Mouse (Mus musculus) ZHBTc4 (cell line): ENCODE measurements around the gene Fbxw5.

Experiments
- DNase-seq: peaks from one replicate; pipeline ENCODE4 v3.0.0-alpha.2; 2011; ENCODE audit warnings: low read depth, low spot score

Gene Fbxw5

DNA sequence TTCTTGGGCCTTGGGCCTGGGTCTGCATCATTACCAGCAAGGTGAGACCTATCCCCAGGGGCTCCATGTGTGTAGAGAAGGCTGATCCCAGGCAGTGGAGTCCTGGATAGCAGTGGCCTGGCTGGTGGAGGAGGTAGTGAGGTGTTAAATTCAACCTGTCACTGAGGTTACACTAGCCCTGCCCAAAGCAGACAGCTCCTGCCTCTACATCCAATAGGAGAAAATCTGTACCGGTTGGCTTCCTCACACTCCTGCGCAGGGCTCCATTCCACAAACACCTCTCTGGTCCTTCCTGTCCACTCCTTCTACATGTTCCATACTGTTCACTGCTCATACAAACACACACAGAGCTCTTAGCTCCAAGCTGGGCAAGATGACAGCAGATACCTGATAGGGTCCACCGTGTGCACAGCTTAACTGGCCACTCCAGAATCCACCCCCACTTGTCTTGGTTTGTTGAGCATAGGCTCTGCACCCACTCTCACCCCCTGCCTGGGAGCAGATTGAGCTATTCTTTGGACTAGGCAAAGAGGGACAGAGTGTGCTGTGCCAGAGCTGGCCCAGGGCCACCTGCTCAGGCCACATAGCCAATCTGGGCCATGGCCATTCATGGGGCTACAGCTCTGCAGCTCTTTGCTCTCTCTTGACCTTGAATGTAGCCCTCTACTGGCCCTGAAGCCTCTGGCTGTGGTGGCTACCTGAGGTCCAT lies 22.4 kb upstream of the Fbxw5 start:
- no peak for DNase-seq

GRCm38 (mm10) chr2:25479551-25480311 lies 20.8 kb upstream of the Fbxw5 start:
- no peak for DNase-seq

DNA sequence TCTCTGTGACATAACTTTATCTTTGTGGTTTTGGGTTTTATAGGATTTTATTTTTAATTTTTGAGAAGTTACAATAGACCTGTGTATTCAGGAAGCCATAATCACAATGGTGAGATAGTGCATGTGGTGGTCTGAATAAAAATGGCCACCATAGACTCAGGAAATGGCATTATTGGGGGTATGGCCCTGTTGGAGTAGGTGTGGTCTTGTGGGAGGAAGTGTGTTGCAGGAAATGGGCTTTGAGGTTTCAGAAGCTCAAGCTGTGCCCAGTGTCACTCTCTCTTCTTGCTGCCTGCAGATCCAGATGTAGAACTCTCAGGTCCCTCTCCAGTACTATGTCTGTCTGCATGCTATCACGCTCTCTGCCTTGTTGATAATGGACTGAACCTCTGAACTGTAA lies 20.0 kb upstream of the Fbxw5 start:
- DNase-seq, result no peak

GRCm38 (mm10) chr2:25482969-25483368 lies 17.6 kb upstream of the Fbxw5 start:
- DNase-seq, result peak; percentile 75

- DNase-seq, result no peak
Measured at GRCm38 (mm10) chr2:25484901-25485647, 15.5 kb upstream of the Fbxw5 start.

DNA sequence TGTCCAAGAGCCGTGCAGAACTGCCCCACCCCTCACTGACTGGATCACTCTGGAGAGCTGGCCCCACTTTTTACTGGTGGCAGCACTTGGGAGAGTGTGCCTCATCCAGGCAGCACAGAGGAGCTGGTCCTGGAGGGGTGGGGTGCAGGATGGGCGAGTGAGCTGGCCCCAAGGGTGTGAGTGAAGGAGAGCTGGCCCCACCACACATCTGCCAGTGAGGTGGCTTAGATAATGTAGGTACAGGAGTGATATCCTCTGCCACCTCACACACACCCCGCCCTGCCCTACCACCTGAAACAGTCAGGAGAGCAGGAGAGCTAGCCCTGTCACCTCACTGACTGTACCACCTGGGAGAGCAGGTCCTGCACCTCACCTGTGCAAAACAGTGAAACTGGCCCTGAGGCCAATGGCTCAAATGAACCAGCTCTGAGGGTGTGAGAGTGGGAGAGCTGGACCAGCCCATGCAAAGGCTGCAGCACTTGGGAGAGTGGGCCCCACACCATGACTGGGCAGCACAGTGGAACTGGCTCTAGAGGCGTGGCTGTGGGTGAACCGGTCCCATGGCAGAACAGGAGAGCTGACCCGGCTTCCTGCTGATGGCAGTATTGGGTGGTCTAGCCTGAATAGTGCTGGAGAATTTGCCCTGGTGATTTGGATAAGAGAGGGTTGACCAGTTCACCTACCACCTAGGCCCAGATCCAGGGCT lies 12.4 kb upstream of the Fbxw5 start:
- no peak for DNase-seq

DNA sequence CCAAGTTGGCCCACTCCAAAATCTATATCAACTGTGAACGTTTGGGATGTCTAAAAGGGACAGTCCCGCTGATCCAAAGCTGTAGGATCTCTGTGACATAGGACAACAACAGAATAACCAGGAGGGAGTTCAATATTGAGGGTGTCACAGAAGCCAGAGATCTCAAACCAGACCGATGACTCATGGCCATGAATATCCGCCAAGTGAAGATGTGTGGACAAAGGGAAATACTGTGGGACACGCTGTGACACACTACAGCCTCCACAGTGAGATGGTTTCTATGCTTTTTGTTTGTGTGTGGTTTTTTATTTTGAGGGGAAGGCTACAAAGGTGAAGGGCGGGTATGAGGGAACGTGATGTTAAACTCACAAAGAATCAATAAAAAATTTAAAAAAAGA lies 11.9 kb upstream of the Fbxw5 start:
- no peak for DNase-seq

GRCm38 (mm10) chr2:25492988-25493387 lies 7.6 kb upstream of the Fbxw5 start:
- DNase-seq, result no peak

GRCm38 (mm10) chr2:25493476-25493961 lies 7.0 kb upstream of the Fbxw5 start, which contains the start of gene Lcn12:
Lcn12 (minus strand) TSS chr2:25493911.
- no peak for DNase-seq

DNA sequence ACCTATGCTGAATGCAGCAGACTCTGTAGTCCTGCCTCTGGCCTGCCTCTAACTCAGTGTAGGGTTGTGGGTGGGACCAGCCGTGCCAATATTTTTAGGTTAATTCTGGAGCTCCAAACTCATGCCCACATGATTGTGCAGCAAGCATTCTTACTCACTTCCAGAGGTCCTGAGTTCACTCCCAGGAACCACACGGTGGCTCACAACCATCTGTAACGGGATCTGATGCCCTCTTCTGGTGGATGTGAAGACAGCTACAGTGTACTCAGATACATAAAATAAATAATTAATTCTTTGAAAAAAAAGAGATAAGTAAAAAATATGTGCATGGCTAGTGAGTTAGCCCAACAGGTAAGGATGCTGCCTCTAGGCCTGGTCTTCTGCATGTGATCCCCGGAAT lies 4.1 kb upstream of the Fbxw5 start:
- DNase-seq, result peak; percentile 61

DNA sequence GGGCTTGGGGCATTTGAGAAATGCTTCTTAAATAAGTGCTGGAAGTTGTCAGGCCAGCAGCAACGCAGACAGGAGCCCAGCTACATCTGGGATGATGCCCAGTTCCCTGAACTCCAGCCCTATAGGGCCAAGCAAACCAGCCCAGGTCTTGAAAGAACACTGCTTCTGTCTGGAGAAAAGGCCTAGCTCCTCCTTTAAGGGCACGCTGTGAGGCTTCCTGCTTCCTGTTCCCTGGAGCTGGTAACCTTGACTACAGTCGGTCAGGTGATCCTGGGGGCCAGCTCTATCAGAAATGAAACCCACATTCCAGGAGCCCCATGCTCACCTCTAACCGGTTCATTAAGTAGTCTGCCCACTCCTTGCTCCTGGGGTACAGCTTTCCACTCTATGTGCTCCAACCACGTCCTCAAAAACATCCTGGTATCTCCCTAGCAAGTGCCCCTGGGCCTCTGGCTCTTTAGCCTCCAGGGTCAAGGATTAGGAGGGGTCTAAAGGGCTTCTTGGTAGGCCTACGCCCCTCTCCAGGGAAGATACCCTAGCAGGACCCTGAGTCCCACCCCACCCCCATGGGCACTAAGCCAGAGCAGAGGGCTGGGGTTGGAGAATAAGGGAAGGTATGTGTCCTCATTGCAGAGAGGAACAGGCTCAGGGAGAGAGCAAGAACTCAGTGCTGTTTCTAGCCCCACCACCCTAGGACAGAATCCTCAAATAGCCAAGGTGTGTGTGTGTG lies 2.5 kb upstream of the Fbxw5 start:
- peak; percentile 23 for DNase-seq

DNA sequence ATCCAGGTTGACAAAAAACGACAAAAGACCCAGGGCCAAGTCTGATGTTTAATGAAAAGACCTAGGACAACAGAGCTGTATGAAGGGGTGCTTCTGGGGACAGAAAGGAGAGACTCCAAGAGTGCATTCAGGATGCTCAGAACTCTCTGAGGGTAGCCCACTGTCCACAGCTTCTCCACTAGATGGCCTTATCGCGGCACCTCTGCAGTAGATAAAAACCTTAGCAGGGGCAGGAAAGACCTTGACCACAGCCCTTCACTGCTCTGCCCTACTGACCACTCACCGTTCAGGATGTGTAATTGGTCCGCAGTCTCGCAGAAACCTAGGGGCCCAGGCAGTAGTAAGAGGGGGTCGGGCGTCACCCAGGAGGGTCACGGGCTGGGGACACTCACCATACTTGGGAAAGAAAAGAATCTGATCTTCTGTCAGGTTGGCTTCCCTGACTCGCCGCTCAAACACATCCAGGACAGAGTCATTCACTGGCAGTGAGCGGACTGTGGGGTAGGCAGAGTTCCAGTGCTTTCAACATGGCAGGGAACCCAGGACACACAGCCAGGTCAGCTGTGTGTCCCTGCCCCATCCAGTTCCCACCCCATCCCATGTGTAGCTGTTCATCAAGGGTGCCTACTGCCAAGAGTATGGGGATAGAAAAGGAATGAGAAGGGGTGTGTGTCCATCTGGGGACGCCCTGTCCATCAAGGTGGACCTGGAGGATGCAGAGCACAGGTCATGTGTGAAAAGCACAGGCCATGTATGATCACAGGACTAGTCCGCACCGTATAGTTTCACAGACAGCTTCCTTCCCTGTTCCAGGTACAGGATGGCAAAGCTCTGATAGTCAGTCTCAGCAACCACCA lies 1.7 kb upstream of the Fbxw5 start:
- DNase-seq, result no peak

DNA sequence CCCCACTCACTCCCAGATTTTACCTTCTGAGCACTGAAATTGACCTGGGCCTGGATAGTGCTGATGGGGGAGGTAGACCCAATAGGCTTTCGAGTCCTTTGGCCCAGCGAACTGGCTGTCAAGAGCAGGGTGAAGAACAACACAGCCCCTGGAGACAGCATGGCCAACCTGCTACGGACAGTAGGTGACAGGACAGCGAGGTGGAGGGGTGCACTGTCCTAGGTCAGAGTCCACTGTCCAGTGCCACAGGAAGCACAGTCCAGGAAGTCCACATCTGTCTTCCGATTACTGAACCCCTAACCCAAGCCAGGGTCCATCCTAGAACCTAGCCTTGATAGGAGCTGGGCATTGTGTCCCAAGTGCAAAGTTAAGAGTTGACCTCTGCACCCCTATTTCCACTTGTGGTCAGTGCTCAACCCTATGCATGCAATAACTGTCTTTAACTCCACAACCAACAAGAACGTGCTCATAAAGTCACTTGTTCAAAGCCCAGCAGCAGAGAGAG lies 427 bp upstream of the Fbxw5 start:
- DNase-seq, result no peak

DNA sequence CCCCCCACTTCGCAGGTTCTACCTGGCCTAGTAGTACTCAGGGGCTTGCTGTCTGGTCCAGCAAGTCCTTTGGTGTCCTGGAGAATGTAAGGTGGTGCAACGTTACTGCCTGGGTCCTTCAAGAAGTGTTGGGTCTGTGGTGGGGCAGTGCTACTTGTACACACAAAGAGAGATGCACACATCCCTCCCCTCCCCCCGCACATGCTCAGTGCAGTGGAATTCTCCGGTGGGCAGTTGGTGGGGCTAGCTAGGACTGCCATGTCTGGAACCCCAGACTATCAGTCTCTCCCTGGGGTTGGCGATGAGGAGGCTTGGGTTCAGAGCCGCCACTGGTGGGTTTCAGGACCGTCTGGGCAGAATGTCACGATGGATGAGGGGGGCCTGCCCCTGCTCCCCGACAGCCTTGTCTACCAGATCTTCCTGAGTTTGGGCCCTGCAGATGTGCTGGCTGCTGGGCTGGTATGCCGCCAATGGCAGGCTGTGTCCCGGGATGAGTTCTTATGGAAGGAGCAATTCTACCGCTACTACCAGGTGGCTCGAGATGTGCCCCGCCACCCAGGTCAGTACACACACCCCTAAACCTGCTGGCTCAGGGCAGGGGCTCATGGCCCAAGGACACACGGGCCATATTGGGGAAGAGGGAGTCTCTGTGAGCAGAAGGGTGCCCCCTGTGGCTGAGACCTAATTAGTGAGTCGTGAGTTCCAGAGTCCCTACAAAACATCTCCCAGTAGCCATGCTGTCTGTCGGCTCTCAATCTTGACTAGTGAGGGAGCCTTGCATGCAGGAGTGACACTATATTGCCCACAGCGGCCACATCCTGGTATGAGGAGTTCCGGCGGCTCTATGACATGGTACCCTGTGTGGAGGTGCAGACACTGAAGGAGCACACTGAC lies 1.3 kb downstream of the Fbxw5 start, which contains the start of gene C8g:
Gene C8g, minus strand, starts transcription at position 127 of the 894 bp plus-strand sequence.
- peak; percentile 35 for DNase-seq

- DNase-seq, result no peak
Measured at GRCm38 (mm10) chr2:25502726-25503125, 2.2 kb downstream of the Fbxw5 start.

- no peak for DNase-seq
Measured at GRCm38 (mm10) chr2:25504538-25504937, 4.0 kb downstream of the Fbxw5 start.

DNA sequence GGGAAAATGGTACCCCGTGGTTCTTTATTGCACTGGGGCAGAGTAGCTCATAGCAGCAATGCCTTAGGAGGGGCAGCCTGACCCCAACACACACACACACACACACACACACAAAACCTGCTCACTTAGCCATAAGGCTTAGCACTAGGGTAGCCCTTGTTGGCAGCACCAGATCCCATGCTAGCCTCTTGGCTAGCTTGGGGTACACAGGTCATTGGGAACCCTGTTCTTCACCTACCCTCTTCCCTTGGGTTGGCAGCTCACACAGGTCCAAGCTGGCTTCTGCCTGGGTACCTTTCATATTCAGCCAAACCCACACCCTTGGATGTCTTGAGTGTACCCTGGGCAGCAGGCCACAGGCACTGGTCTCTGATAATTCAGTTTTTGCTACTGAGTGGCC lies 4.5 kb downstream of the Fbxw5 start:
- no peak for DNase-seq

DNA sequence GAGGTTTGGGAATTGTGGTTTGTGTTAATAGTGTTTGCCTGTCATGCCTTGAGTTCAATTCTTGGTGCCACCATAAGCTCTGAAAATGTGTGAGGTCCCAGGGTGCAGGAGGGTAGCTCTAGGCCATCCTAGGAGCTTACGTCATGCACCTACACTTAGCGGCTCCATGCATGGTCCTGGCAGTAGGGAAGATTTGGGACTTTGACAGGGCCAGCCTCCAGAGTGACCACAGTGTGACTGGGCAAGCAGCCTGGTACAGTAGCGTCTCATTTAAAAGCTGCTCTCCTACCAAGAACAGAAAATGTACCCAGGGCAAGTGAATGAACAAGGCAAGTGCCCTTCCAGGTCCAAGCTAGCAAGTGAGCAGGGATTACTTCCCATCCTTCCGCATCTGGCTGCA lies 5.3 kb downstream of the Fbxw5 start:
- DNase-seq, result no peak

GRCm38 (mm10) chr2:25506964-25507363 lies 6.4 kb downstream of the Fbxw5 start:
- peak; percentile 61 for DNase-seq
